Mouse (Mus musculus) right cerebral cortex, postnatal 36 days (tissue): ENCODE data around the gene Vps4a.

Experiments
- DNase-seq, 2 experiments: peaks; one replicate each; pipeline ENCODE4 v3.0.0; 2022; ENCODE audit warnings: low spot score in 2 of 2, mixed read lengths in 1 of 2

Vps4a gene

DNA sequence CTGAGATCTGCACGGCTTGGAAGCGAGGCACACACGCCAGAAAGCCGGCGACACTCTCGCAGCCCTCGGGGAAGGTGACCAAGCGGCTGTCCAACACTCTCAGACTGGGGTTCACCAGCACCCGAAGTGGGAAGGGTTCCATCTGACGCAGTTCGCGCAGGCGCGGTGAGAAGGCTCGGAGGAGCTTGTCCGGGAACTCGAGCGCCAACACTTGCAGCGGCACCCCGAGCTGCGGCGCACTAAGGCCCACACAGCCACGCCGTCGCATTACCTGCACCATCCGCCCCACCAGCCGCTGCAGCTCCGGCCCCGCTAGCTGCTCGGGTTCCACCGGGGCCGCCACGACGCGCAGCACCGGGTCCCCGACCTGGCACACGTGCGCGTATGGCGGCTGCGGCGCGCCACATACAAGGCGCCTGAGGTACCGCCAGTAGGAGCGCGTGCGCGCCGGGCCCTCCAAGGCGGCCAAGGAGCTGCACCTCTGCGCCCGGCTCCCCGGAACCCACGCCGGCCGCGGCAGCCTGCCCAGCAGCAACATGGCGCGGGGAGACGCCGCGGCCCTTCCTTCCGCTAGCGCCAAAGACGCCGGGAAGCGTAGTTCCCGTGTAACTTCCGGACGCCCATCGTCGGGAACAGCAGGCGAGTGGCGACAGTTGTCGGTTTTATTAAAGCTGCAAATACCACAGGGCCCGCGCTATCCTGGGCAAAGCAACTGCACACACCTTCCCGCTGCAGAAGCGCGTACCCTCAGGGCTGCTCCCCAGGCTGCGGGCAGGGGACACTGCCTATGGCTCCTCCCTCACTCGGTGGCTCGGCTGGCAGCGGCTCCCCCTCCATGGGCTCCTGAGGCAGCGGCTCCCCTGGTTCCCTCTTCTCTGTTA lies 17.3 kb downstream of the Vps4a start, which contains the start of gene Pdf:
Pdf (minus strand) TSS at position 554 of the 881 bp plus-strand sequence.
- DNase-seq: peak; percentile 79 to 83

- DNase-seq: no peak
Measured at GRCm38 (mm10) chr8:107049480-107049879, 18.5 kb downstream of the Vps4a start.

DNA sequence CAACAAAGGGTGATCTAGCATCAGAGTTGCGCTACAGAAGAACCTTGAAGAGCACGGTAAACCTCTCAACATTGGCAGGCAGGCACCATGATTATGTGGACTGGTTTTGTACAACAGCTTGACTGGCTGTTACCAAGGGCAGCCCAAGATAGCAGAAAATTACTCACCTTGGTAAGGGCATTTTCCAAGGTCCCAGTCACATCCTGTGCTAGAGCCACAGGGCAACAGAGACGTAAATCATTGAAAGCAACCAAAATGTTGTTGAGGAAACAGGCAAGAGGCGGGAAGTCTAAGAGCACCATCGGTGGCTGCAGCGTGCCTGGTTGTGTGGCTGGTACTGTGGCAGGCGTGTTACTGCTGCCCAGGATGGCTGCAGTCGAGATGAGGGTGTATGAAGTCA lies 21.0 kb downstream of the Vps4a start:
- no peak for DNase-seq

DNA sequence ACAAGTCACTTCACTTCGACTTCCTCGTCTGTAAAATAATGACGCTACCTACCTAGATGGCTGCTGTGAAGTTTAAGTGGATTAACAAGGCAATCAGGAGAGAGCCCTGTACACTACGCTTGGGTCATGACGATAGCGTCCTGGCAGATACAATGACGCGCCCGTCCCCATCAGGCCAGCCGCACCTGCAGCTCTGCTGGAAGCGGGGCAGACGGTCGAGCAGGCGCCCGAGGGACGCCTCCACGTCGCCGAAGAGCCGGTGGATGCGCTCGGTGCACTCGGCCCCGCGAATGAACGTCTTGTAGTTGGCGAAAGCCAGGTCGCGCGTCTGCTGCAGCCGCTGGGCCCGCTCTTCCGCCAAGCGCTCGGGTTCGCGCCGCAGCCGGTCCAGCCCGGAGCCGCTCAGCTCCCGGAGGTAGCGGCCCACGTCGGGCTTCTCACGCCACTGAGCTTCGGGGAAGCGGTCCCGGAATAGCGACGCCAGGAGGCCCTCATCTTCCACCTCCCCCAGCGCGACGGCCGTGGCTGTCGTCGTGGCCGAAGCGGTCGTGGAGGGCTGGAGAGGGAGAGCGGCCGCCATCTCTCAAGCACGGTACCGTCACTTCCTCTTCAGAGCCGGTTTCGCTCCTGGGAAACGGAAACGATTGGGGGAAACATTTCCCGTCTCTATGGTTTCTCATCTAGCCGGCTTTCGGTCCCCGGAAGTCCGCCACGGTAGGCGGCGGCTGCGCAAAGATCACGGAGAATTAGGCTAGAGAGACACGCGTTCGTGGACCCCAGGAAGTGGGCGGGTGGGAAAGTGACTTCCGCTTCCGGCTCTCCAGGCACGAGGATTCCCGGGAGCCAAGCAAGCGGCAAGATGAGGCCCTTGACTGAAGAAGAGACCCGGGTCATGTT lies 25.3 kb downstream of the Vps4a start, which contains the start of the genes Cog8 and Nip7:
Cog8 (minus strand) TSS at position 614 of the 897 bp plus-strand sequence.
Nip7 (plus strand) TSS at position 802 of the 897 bp plus-strand sequence.
- peak; percentile 96 to 98 for DNase-seq

- DNase-seq: no peak
Measured at GRCm38 (mm10) chr8:107056973-107057369, 25.9 kb downstream of the Vps4a start.

GRCm38 (mm10) chr8:107062613-107063012 lies 31.6 kb downstream of the Vps4a start:
- DNase-seq: no peak

GRCm38 (mm10) chr8:107065511-107066496 lies 34.8 kb downstream of the Vps4a start, which contains the start of gene Tmed6:
Gene Tmed6 (minus strand): TSS chr8:107065644.
- DNase-seq: no peak

GRCm38 (mm10) chr8:107073706-107074105 lies 42.7 kb downstream of the Vps4a start:
- no peak for DNase-seq

- DNase-seq: no peak
Measured at GRCm38 (mm10) chr8:107074128-107074527, 43.1 kb downstream of the Vps4a start.

DNA sequence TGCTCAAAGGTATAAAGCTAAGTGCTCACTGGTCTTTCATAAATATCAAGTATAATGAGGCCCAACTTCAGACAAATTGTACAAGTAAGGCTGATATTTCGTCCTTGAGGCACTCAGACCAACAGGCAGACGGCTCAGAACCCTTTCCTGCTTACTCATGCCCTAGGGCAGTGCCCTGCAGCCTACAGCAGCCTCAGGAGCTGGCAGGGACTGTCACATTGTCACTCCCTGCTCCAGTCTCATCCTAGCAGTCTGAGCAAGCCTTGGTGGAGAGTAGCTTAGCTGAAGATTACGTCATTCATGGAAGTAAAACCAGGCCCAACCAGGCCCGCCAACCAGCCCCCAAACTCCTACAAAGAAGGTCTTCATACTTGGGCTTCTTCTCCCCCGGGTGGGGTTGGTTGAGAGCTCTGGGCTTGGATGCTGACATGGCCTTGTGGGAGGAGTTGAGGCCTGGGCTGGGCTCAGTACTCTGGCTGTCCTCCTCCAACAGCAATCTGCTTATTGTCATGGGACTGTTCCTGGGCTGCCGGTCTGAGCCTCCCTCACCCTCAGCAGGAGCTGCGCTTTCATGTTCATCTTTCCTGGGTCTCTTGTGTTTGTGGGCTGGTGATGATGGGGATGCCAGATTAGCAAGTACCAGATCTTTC lies 45.3 kb downstream of the Vps4a start:
- no peak for DNase-seq

DNA sequence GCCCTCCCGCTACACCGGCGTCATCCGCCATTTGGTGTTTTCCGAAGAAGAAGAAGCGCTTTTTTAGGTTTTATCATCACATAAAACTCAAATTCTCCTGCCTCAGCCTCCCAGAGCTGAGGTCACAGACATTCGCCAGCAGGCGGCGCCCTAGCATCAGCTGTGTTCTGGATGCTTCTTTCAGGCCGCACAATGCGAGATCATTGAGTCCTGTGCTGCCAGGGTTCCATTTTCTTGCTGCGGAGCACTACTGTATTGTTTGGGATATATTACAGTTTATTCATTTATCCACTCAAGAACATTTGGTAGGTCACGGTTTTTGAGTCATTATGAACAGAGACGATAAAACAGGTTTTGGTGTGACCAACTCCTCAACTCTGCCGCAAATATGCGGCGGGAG lies 54.3 kb downstream of the Vps4a start:
- no peak for DNase-seq

DNA sequence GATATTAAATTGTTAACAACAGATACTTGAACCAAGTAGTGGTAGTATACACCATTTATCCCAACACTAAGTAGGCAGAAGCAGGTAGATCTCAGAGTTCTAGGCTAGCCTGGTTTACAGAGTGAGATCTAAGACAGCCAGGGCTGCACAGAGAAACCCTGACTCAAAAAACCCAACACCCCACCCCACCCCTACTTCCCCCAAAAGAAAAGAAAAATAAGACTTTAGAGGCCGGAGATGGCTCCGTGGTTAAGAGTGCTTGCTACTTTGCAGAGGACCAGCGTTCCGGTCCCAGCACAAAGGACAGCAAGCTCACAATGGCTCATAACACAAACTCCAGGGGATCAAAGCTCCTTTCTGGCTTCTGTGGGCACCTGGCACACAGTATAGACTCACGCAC lies 55.0 kb downstream of the Vps4a start:
- no peak for DNase-seq

- no peak for DNase-seq
Measured at GRCm38 (mm10) chr8:107088526-107089063, 57.6 kb downstream of the Vps4a start.

- DNase-seq: no peak
Measured at GRCm38 (mm10) chr8:107090531-107090930, 59.5 kb downstream of the Vps4a start.
